Mouse (Mus musculus) embryonic facial prominence, embryonic 11.5 days (tissue): ENCODE measurements around the gene Morc3. TPM values are rescaled to one million over a fixed set of nuclear protein-coding genes. Genes with fewer than 3 reads are reported as not detected.

ENCODE experiments used
- ATAC-seq: fragments of 200-750 bp; cut with Nextera tagmentation; replicated peaks from 2 replicates; pipeline ENCODE4 v1.8.0; 2017; ENCODE audit warnings: low read depth; ENCODE audit not compliant: insufficient number of reproducible peaks, low FRiP score, low TSS enrichment
- DNase-seq: peaks from one replicate; pipeline ENCODE4 v3.0.0-alpha.2; 2015; ENCODE audit warnings: low spot score
- H3K27ac ChIP-seq: fragments of 300-500 bp; sonication (generic); replicated peaks from 2 replicates; pipeline ENCODE4 v1.5.1; 2014; ENCODE audit warnings: mild to moderate bottlenecking, low read depth, low read length, control low read depth
- H3K27me3 ChIP-seq: fragments of 300-500 bp; sonication (generic); 2 replicates; pipeline ENCODE4 v1.6.1; 2014; ENCODE audit warnings: mild to moderate bottlenecking, low read length, moderate library complexity, mixed read lengths; ENCODE audit not compliant: control insufficient read depth, insufficient read depth
- H3K36me3 ChIP-seq: fragments of 300-500 bp; sonication (generic); replicated peaks from 2 replicates; pipeline ENCODE4 v1.6.1; 2014; ENCODE audit warnings: low read depth, mild to moderate bottlenecking, low read length, moderate library complexity, mixed read lengths; ENCODE audit not compliant: control insufficient read depth, insufficient read depth
- H3K4me1 ChIP-seq: fragments of 300-500 bp; sonication (generic); 2 replicates; pipeline ENCODE4 v1.6.1; 2014; ENCODE audit warnings: low read length, mixed read lengths; ENCODE audit not compliant: control insufficient read depth, insufficient read depth
- H3K4me2 ChIP-seq: fragments of 300-500 bp; sonication (generic); 2 replicates; pipeline ENCODE4 v1.6.1; 2014; ENCODE audit warnings: low read depth, mild to moderate bottlenecking, control low read depth, low read length, moderate library complexity
- H3K4me3 ChIP-seq: fragments of 300-500 bp; sonication (generic); 2 replicates; pipeline ENCODE4 v1.5.1; 2014; ENCODE audit warnings: low read depth, low read length, control low read depth
- H3K9ac ChIP-seq: fragments of 300-500 bp; sonication (generic); replicated peaks from 2 replicates; pipeline ENCODE4 v1.6.1; 2014; ENCODE audit warnings: mild to moderate bottlenecking, control low read depth, low read length
- H3K9me3 ChIP-seq: fragments of 300-500 bp; sonication (generic); replicated peaks from 2 replicates; pipeline ENCODE4 v1.6.1; 2016; ENCODE audit warnings: mild to moderate bottlenecking, low read length, inconsistent platforms, mixed read lengths; ENCODE audit not compliant: control insufficient read depth
- WGBS: fragments of 180-500 bp; shearing (Covaris S2); extraction: QIAGEN DNeasy Blood & Tissue Kit; methylation state at CpG from one replicate; pipeline ENCODE4 v1.1.7; 2014; 5-methylcytosine and 5-hydroxymethylcytosine counted together
- polyA plus RNA-seq: library from polyadenylated mRNA; unstranded; fragments of >200 nt; fragmentation: Nextera tagmentation; extraction: Ambion mirVana; gene quantifications from 2 replicates; pipeline ENCODE4 v1.2.1, GENCODE M21; 2014

Morc3 gene
- polyA plus RNA-seq, 1 experiment from 2014 or later: 33.2 TPM

GRCm38 (mm10) chr16:93874841-93875240, 42.9 kb downstream of the Morc3 start:
- no peak for ATAC-seq
- no peaks in the 10 kb centered on the region for H3K4me1 ChIP-seq

GRCm38 (mm10) chr16:93877612-93878380, 45.9 kb downstream of the Morc3 start:
- WGBS: 89% methylated on average over 6 of the region's 6 CpGs
- Histone ChIP-seq H3K9me3 (no peaks in the 10 kb centered on the region), H3K27me3 (no peaks in the 10 kb centered on the region), H3K4me3 (no peak overlapping the region), H3K4me1 (no peaks in the 10 kb centered on the region), H3K4me2 (no peak overlapping the region), H3K27ac (no peak overlapping the region), H3K9ac (no peak overlapping the region), H3K36me3 (no peaks in the 10 kb centered on the region; the same call in none of the 2 replicates)
- DNase-seq: no peak
- ATAC-seq: no peak

More at GRCm38 (mm10) chr16:93874841-93875240, 42.9 kb downstream of the Morc3 start:
- H3K4me3 ChIP-seq: no peak overlapping the region
- no peaks in the 10 kb centered on the region for H3K9me3 ChIP-seq
- no peak overlapping the region for H3K27ac ChIP-seq
- DNase-seq: no peak
- no peak overlapping the region for H3K4me2 ChIP-seq
- no peak overlapping the region for H3K9ac ChIP-seq
- no peaks in the 10 kb centered on the region for H3K27me3 ChIP-seq
- no peaks in the 10 kb centered on the region; the same call in none of the 2 replicates for H3K36me3 ChIP-seq
- WGBS: 90% methylated on average over 13 of the region's 13 CpGs

DNA sequence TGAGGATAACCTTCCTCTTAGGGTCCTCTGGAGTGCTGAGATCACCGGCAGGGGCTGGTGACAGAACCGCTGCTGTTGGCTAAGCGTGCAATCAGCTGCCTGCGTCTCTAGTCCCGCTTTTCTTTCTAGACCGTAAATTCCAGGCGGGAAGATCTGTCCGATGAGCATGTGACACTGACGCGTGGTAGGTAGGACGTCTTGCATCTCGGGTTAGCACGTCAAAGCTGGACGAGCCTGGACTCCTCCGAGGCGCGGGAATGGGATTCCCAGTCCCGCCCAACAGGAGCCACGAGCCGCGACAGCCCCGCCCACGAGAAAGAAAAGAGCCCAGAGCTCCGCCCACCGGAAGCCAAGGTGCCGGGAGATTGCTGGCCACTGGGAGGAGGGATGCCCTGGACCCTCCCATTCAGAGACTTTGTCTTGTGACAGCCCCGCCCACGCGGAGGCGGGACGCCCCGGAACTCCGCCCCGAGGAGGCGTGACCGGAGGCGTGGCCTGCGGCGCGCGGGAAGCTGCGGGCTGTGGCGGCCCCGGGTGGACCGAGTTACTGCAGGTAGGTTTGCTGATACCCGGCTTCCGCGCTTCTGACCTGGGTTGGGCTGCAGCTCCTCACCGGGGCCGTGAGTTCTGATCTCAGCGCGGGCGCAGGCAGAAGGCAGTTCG, 51.6 kb downstream of the Morc3 start, which contains the start of gene Chaf1b:
TSS of gene Chaf1b (plus strand) at position 479 of the 663 bp plus-strand sequence.
- H3K36me3 ChIP-seq: no peaks in the 10 kb centered on the region; the same call in 1 of the 2 replicates
- peak; percentile 99 for DNase-seq
- H3K9ac ChIP-seq: peak within 1 kb of the TSS; percentile 68
- 1% methylated on average over 54 of the region's 54 CpGs for WGBS
- peak within 1 kb of the TSS; percentile 75 for H3K4me2 ChIP-seq
- peak within 1 kb of the TSS; percentile 66 for H3K4me3 ChIP-seq
- H3K27me3 ChIP-seq: no peaks in the 10 kb centered on the region
- H3K9me3 ChIP-seq: no peaks in the 10 kb centered on the region
- ATAC-seq: peak; percentile 84
- no peaks in the 10 kb centered on the region for H3K4me1 ChIP-seq
- H3K27ac ChIP-seq: no peak within 1 kb of the TSS

DNA sequence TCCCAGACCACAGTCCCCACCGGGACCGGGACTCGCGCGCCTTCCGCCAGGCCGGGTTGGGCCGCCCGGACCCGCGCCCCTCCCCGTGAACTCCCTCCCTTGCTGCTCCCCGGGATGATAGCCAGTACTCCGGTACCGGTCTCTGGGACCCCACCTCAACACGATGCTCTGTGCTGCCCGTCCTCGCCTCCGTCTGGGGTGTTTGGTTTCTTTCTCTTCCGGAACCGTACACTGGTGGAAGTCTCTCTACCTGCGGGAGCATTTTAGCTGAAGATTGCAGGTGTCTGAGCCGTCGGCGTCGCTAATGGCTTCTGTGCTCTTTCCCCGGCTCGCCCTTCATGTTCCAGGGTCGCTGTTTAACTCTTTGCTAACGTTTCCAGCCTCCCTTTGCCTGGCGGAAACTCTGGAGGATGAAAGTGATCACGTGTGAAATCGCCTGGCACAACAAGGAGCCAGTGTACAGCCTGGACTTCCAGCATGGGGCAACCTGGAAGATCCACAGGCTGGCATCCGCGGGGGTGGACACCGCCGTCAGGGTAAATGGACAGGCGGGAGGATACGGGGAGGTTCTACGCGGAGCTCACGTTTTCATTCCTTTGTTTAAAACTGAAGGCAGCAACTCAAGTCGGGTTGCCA, 52.3 kb downstream of the Morc3 start:
- Histone ChIP-seq H3K36me3 (no peaks in the 10 kb centered on the region; the same call in 1 of the 2 replicates), H3K27me3 (no peaks in the 10 kb centered on the region), H3K4me3 (peak overlapping the region; percentile 66), H3K4me2 (peak overlapping the region; percentile 75), H3K27ac (no peak overlapping the region), H3K9me3 (no peaks in the 10 kb centered on the region), H3K9ac (peak overlapping the region; percentile 68), H3K4me1 (no peaks in the 10 kb centered on the region)
- DNase-seq (peak; percentile 65), ATAC-seq (peak; percentile 63)
- WGBS: under 1% methylated on average over 43 of the region's 43 CpGs

DNA sequence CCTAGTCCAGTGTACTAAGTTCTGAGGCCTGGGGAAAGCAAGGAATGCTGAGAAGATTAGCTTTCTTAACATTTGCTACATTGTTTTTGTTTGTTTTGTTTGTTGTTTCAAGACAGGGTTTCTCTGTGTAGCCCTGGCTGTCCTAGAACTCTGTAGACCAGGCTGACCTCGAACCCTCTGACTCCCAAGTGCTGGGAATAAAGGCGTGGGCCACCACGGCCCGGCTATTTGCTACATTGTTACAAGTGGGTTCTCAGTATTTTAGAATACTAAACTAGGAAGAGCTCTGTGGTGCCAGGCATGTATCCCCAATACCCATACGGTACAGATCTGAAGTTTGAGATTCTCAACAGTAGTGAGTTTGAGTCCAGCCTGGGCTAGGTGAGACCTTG, 52.8 kb downstream of the Morc3 start:
- Histone ChIP-seq H3K27ac (no peak overlapping the region), H3K4me1 (no peaks in the 10 kb centered on the region), H3K4me2 (peak overlapping the region; percentile 75), H3K4me3 (peak overlapping the region; percentile 66), H3K9ac (peak overlapping the region; percentile 68), H3K9me3 (no peaks in the 10 kb centered on the region), H3K36me3 (no peaks in the 10 kb centered on the region; the same call in none of the 2 replicates), H3K27me3 (no peaks in the 10 kb centered on the region)
- 52% methylated on average over 5 of the region's 5 CpGs for WGBS
- ATAC-seq (no peak), DNase-seq (no peak)

GRCm38 (mm10) chr16:93888481-93888880, 56.6 kb downstream of the Morc3 start:
- no peak overlapping the region for H3K4me2 ChIP-seq
- WGBS: 89% methylated on average over 6 of the region's 6 CpGs

DNA sequence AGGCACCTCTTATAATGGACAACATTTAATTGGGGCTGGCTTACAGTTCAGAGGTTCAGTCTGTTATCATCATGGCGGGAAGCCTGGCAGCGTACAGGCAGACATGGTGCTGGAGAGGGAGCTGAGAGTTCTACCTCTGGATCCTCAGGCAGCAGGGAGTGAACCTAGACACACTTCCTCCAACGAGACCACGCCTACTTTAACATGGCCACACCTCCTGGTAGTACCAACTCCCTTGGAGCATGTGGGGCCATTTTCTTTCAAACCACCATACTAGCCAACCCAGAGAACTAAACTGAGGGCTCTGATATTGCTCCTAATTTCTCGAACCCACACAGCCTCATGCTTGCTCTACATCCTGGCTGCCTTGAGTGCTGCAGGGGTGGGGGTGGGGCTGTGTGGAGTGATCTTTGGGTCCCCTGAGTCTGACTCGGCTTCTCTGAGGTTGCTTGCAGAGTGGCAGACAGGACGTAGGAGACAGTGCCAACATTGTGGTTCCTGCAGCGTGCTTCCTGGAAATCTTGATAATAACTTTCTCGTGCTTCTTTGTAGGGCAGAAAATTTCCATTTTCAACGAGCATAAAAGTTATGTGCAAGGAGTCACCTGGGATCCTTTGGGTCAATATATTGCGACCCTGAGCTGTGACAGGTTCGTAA, 59.2 kb downstream of the Morc3 start:
- no peaks in the 10 kb centered on the region for H3K4me1 ChIP-seq
- H3K27me3 ChIP-seq: no peaks in the 10 kb centered on the region
- H3K4me2 ChIP-seq: no peak overlapping the region
- H3K9ac ChIP-seq: no peak overlapping the region
- H3K4me3 ChIP-seq: no peak overlapping the region
- ATAC-seq: no peak
- no peak overlapping the region for H3K27ac ChIP-seq
- WGBS: 83% methylated on average over 12 of the region's 12 CpGs
- no peak for DNase-seq
- no peaks in the 10 kb centered on the region for H3K9me3 ChIP-seq
- peaks cover 8% of the 10 kb centered on the region for H3K36me3 ChIP-seq

More at GRCm38 (mm10) chr16:93888481-93888880, 56.6 kb downstream of the Morc3 start:
- Histone ChIP-seq H3K4me1 (no peaks in the 10 kb centered on the region), H3K36me3 (peaks cover 6% of the 10 kb centered on the region), H3K9me3 (no peaks in the 10 kb centered on the region), H3K27me3 (no peaks in the 10 kb centered on the region), H3K4me3 (no peak overlapping the region), H3K9ac (no peak overlapping the region), H3K27ac (no peak overlapping the region)
- ATAC-seq: no peak
- DNase-seq: no peak
